Mouse (Mus musculus) ES-E14 (cell line): ENCODE measurements around the gene 4930590J08Rik.

Source experiments
- CHD2 ChIP-seq: IDR thresholded peaks from 2 replicates; pipeline ENCODE4 v1.6.1; 2014; ENCODE audit warnings: mild to moderate bottlenecking, low read depth, low read length, inconsistent platforms
- MAFK ChIP-seq: IDR thresholded peaks from 2 replicates; pipeline ENCODE4 v1.6.1; 2014; ENCODE audit warnings: mild to moderate bottlenecking, low read depth, low read length, inconsistent platforms; ENCODE audit not compliant: insufficient read depth
- ZC3H11A ChIP-seq: IDR thresholded peaks from 2 replicates; pipeline ENCODE4 v1.6.1; 2012; ENCODE audit warnings: low read depth, mild to moderate bottlenecking, inconsistent platforms, low read length, borderline replicate concordance

GRCm38 (mm10) chr6:91872781-91873180 lies 29.8 kb upstream of the 4930590J08Rik start:
- TF ChIP-seq ZC3H11A (no peak), MAFK (no peak), CHD2 (no peak)
